Mouse (Mus musculus) splenic B cell, adult 2 months (primary cell): ENCODE data around the gene Ranbp3l.

ENCODE experiments used
- DNase-seq: peaks from one replicate; pipeline ENCODE4 v3.0.0-alpha.2; 2011; ENCODE audit warnings: low read depth, low spot score
- H3K27me3 ChIP-seq: 2 replicates; pipeline ENCODE4 v1.6.1; 2012; ENCODE audit warnings: mild to moderate bottlenecking, low read length, moderate library complexity, mixed read lengths; ENCODE audit not compliant: control insufficient read depth, poor library complexity, insufficient read depth, severe bottlenecking
- H3K36me3 ChIP-seq: 2 replicates; pipeline ENCODE4 v1.6.1; 2012; ENCODE audit warnings: mild to moderate bottlenecking, low read length, moderate library complexity, mixed read lengths; ENCODE audit not compliant: control insufficient read depth, poor library complexity, insufficient read depth, severe bottlenecking

Ranbp3l gene

DNA sequence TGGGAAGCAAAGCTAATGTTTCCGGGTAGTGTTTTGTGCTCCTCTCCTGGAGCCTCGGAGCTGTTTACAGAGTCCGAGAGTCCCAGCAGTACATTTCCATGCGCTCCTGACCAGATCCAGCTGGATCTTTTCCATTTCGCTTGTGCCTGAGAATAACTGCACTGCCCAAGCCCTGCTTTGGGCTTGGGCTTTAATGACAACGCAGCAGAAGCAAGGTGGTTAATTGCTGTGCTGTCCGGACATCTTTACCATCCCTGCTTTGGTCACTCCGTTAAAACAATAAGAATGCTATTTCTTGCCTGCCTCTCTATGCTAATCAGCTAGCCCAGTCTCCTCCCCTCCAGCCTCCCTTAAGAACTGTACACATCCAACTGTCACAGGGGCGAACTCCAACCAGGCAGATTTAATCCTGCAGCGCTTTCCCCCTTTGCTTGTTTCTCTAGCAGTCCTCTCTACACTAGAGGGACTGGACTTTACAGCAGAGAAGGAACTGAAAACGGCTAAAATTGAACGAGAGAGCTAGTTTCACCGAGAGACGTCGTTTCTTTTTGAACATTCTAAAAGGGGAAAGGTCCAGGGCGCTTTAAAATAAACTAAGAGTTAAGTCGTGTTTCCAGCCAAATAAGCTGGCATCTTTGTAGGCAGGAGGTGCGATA, at the start of gene Ranbp3l:
Gene Ranbp3l, plus strand, starts transcription at position 377 of the 656 bp plus-strand sequence.
- H3K36me3 ChIP-seq, result no peaks in the 10 kb centered on the region
- H3K27me3 ChIP-seq, result no peaks in the 10 kb centered on the region
- DNase-seq, result no peak

- H3K36me3 ChIP-seq, result no peaks in the 10 kb centered on the region
- H3K27me3 ChIP-seq, result no peaks in the 10 kb centered on the region
- no peak for DNase-seq
Measured at GRCm38 (mm10) chr15:8930061-8930460, 37.7 kb upstream of the Ranbp3l start.

DNA sequence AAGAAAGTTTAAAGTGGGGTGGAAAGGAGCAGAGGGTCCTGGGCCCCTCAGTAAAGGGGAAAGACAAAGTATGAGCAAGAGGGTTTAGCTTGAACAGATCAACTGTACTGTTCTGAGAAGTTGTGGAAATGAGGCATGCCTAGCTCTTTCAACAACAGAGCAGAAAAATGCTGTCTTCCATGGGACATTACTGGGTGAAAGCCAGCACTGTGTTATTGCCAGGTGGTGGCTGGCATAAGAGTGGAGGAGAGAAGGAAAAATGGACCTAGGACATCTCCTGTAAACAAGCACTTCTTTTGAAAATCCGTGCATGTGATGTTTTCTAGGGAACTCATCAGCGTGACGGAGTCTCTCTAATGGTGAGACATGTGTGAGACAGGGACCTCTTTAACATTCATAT, 30.8 kb upstream of the Ranbp3l start:
- H3K36me3 ChIP-seq, result no peaks in the 10 kb centered on the region
- H3K27me3 ChIP-seq, result no peaks in the 10 kb centered on the region
- DNase-seq, result no peak

DNA sequence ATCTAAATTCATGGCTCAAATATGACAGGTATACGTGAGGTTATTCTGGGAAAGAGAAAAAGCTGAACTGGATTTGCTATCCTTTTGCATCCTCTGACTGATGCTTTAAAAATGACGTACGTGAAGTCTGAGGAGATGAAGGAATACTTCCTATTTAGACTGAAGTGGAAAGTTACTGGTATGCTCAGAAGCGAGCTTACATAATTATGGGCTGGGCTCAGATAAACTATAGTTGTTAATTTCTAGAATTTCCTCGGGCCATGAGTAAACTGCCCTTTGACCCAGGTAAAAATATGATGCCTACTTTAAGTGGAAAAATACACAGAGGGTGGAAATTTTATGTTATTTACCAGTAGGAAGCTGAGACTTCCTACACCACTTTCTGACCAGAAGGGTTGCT, 26.9 kb upstream of the Ranbp3l start:
- DNase-seq, result no peak
- H3K27me3 ChIP-seq, result no peaks in the 10 kb centered on the region; the same call in 1 of the 2 replicates
- no peaks in the 10 kb centered on the region for H3K36me3 ChIP-seq

DNA sequence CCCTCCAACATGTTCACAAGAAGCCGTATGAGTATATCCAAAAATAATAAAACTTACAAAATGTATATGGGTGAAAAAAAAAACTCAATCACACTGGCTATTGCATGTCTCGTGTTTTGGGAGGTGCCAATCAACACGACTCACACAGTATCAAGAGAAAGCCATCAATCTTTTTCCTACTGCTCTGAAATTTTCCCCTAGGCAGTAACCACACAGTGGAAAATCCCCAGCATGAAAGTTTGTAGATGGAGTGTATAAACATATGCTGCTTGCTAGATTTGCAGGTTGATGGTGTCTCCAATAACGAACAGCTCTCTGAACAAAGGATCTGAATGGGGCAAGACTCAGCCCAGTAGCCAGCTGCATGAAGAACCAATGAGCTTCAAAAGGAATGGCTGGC, 16.9 kb upstream of the Ranbp3l start:
- H3K36me3 ChIP-seq, result no peaks in the 10 kb centered on the region
- no peak for DNase-seq
- no peaks in the 10 kb centered on the region for H3K27me3 ChIP-seq

GRCm38 (mm10) chr15:8963323-8963722, 4.4 kb upstream of the Ranbp3l start:
- Histone ChIP-seq H3K27me3 (no peaks in the 10 kb centered on the region), H3K36me3 (no peaks in the 10 kb centered on the region)
- no peak for DNase-seq

DNA sequence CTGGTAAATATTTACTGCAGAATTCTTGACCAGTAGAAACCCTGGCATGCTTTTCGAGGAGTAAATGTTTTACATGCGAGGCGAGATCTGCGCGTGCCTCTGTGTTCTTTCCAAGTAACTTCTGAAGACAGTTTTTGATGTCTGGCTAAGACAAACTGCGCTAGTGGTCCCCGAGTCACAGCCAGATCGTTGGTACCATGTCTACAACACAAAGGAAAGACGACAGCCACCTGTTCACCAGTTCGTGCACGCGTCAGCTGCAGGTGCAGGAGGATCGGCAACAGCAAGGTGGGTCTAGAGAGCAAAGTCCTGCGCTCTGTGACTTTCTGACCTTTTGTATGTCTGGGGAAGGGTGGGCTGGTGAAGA, 463 bp downstream of the Ranbp3l start:
- no peaks in the 10 kb centered on the region for H3K36me3 ChIP-seq
- no peak for DNase-seq
- no peaks in the 10 kb centered on the region for H3K27me3 ChIP-seq

DNA sequence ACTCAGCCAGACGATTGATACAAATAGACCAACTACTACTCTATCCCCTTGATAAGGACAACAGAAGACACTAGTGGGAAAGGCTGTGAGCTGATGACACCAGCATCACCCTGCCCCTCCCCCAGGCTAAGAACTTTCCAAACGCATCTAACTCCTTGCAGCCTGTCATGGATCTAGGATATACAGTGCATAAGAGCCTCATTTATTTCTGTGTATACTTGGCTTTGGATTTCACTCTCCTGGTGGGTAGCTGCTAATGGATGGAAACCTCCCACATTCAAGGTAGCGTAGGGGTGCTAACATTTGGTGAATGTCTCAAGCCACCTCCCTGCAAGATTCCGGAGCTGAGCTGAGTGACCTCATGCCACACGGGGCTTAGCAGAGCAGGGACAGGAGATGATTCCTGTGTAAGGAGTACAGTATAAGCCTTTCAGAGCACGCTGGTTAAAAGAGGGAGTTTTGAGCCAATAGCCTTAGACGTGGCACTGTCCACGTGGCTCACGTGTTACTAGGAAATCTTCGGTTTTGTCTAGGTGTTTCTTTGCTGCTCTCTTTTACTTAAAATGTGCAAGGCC, 1.4 kb downstream of the Ranbp3l start:
- no peaks in the 10 kb centered on the region for H3K36me3 ChIP-seq
- no peaks in the 10 kb centered on the region for H3K27me3 ChIP-seq
- DNase-seq, result no peak

- no peaks in the 10 kb centered on the region for H3K36me3 ChIP-seq
- H3K27me3 ChIP-seq, result no peaks in the 10 kb centered on the region
- no peak for DNase-seq
Measured at GRCm38 (mm10) chr15:8991211-8991610, 23.5 kb downstream of the Ranbp3l start.

- Histone ChIP-seq H3K27me3 (no peaks in the 10 kb centered on the region), H3K36me3 (no peaks in the 10 kb centered on the region)
- DNase-seq, result no peak
Measured at GRCm38 (mm10) chr15:8991859-8992838, 24.4 kb downstream of the Ranbp3l start.

GRCm38 (mm10) chr15:8994608-8995277, 27.0 kb downstream of the Ranbp3l start:
- Histone ChIP-seq H3K27me3 (no peaks in the 10 kb centered on the region), H3K36me3 (no peaks in the 10 kb centered on the region)
- no peak for DNase-seq

DNA sequence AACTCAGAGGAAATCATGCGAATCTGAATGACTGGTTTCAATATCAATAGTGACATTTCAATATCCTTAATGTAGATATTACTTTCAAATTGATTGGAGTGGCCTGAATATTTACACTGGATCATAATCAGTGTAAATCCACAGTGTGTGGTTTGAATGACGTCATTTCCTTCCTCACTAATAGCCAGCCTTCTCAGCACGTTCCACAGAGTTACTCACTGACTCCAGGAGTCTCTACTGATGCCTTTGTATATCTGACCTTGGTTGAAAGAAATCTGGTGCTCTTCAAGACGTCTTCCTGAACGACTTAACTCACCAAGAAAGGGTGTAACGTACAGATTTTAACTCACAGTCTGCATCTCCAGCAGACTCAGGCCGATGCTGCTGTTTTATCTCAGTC, 27.7 kb downstream of the Ranbp3l start:
- no peak for DNase-seq

DNA sequence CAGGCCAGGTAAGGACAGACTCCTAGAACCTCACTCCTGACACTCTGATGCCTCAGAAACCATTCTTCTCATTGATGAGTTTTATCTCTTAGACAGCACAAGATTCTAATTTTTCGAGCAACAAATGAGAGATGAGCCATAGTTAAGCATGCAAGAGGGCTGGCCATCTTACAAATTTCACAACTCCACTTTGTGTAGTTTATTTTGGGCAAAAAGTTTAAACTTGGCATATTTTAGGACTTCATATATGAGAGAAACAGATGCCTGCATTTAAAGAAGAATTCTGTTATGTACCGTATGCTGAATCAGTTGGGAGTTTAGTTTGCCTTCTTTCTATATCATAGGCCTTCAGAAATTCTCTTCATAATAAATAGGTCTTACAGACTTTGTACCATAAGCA, 35.0 kb downstream of the Ranbp3l start:
- DNase-seq, result no peak

More for the DNA sequence above, 27.7 kb downstream of the Ranbp3l start:
- no peaks in the 10 kb centered on the region for H3K36me3 ChIP-seq
- H3K27me3 ChIP-seq, result no peaks in the 10 kb centered on the region

GRCm38 (mm10) chr15:9009196-9009595, 41.4 kb downstream of the Ranbp3l start:
- Histone ChIP-seq H3K27me3 (no peaks in the 10 kb centered on the region), H3K36me3 (no peaks in the 10 kb centered on the region)
- no peak for DNase-seq

More for the DNA sequence above, 35.0 kb downstream of the Ranbp3l start:
- H3K27me3 ChIP-seq, result no peaks in the 10 kb centered on the region
- H3K36me3 ChIP-seq, result no peaks in the 10 kb centered on the region
